Mouse (Mus musculus) small intestine, adult 2 months (tissue): ENCODE data around the gene Ubxn10.

Experiments
- CTCF ChIP-seq: fragments of 200-500 bp; IDR thresholded peaks from 2 replicates; pipeline ENCODE4 v1.5.1; 2012; ENCODE audit warnings: low read depth, mild to moderate bottlenecking, control low read depth, inconsistent platforms, low read length, moderate library complexity, mixed read lengths; ENCODE audit not compliant: insufficient replicate concordance, insufficient read length; ENCODE audit errors: extremely low read depth
- POLR2A ChIP-seq: fragments of 200-500 bp; IDR thresholded peaks from 2 replicates; pipeline ENCODE4 v1.6.1; 2012; ENCODE audit warnings: low read depth, mild to moderate bottlenecking, control low read depth, inconsistent platforms, low read length, moderate library complexity

DNA sequence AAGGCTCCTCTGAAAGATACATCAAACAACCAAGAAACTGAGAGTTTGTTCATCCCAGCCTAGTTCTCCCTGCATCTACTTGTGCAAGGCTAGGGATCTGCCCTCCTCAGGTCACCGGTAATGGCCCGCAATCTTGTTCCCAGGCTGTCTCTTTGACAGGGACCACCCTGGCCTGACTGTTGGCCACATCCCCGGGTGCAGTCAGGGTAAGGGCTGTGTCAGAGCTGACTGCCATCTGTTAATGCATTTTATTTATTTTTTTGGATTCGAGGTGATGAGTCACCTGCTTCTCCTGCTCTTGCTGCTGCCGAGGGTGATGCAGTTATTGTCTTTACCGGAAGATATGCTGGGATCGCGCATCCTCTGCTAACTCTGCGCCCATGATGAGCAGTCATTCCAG, 20.3 kb downstream of the Ubxn10 start:
- TF ChIP-seq CTCF (no peak), POLR2A (no peak)
